Mouse (Mus musculus) lung, adult 18-20 months (tissue): ENCODE results near the gene Mprip.
"Not testable (repeated sequence)": the region's sequence is repeated elsewhere in the genome, so short reads cannot be mapped to it uniquely, and the experiment has no call there.

Source experiments
- DNase-seq, 2 experiments: peaks; one replicate each; pipeline ENCODE4 v3.0.0; 2022; ENCODE audit warnings: mixed read lengths in 2 of 2

Mprip gene

DNA sequence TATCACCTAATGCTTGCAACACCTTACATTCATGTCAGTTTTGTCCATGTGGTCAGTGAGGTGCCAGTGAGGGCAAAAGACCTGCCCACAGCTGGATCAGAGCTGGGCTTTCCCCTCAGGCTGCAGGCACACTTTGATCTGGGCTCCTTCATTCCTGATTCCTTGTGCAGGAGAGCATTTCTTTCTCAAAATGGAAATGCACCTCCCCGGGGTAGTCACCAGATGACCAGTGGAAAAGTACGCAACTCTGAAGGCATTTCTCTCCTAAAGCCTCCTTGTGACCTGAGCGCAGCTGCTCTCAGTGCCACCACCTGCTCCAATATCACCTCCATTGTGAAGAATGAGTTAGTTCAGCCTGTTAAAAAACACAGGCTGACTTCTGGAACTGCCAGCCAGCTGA lies at the start of gene Mprip:
Gene Mprip, plus strand, starts transcription at position 301 of the 400 bp plus-strand sequence.
- no peak for DNase-seq

DNA sequence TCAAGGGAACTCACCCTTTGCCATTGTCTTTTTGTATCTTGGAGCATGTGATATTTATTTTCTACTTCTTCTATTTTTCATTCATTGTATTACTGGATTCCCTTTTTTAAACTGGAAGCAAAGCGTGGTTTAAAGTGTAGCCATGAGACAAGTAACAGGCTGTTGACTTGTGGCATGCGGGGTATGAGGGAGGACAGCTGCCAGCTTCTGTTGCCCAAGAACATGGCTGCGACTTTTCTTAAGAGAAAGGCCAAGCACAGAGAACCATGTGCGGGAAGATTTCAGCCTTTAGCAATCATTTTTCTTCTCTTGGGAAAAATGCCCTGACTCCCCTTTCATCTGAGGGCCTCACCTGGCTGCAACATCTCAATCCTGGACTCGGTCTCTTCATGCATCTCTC lies 49.5 kb upstream of the Mprip start:
- peak in 1 of 2 experiments; percentile 24 for DNase-seq

DNA sequence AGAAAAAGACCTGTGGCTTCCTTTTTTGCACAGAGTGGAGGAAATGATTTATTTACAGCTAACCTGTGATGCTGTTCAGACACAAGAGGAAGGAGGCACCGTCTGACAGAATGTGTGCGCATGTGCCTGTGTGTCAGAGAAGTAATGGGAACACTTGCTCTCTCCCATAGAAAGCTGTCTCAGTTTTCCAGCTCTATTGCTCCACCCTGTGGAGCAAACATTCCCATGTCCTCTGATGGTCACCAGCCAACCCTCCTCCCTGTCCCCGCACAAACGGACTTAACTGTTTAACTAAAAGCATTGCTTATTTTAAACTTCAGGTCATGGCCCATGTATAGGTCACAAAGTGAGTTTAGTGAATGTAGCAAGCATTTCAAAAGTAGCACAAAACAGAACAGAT lies 47.0 kb upstream of the Mprip start:
- peak; percentile 44 to 56 for DNase-seq

DNA sequence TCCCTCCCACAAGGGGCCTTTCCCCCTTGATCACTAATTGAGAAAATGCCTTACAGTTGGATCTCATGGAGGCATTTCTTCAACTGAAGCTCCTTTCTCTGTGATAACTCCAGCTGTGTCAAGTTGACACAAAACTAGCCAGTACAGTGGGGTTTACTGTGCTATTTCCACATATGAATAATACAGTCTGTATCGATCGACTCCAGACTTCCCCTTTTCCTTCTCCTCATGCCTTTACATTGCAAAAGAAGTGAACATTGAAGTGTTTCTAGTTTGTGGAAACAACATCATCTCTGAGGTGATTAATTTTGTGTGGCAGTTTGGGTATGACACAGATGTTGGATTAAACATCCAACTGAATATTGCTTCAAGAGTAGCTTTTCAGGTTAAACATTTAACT lies 44.1 kb upstream of the Mprip start:
- not testable (repeated sequence) for DNase-seq

DNA sequence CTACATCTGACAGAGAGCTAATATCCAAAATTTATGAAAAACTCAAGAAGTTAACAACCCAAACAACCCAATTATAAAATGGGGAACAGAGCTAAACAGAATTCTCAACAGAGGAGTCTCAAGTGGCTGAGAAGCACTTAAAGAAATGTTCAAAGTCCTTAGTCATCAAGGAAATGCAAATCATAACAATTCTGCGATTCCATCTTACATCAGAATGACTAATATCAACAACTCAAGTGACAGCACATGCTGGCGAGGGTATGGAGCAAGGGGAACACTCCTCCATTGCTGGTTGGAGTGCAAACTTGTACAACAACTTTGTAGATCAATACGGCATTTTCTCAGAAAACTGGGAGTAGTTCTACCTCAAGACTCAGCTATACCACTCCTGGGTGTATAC lies 38.9 kb upstream of the Mprip start:
- DNase-seq = peak in 1 of 2 experiments; percentile 40

DNA sequence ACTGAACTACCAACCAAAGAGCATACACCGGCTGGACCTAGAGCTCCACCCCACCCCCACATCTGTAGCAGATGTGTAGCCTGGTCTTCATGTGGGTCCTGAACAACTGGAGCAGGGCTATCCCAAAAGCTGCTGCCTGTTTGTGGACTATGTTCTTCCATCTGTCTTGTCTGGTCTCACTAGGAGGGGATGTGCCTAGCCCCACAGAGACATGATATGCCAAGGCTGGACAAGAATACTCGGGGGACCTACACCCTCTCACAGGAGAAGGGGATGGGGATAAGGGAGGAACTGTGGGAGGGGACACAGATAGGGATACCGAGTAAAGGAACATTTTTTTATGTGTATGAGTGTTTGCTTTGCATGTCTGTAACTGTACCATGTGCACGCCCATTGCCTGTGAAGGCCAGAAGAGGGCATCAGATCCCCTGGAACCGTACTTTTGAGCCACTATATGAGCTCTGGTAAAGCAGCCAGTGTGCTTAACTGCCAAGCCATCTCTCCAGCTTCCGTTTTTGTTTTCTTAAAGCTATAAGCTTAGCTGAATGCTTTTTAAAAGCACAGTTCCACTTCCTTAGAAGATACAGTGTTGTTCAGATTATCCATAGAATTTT lies 37.0 kb upstream of the Mprip start:
- peak; percentile 69 to 70 for DNase-seq

DNA sequence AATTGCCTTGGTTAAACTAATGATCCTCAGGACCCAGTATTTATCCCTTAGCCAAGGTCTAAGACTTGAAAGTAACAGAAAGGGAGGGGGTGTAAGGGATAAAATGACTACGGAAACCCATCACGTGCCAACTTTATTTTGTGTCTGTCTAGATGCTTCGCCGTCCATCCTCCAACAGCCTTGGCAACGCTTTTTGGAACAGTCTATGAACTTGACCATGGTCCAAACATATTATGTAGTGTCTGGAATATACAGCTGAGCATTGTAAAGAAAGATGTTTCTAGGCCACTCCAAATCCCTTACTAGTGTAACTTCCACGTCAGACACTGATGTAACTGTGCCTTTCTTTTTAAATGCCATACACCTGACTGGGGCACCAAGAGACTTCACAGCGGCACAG lies 34.9 kb upstream of the Mprip start:
- DNase-seq = no peak

DNA sequence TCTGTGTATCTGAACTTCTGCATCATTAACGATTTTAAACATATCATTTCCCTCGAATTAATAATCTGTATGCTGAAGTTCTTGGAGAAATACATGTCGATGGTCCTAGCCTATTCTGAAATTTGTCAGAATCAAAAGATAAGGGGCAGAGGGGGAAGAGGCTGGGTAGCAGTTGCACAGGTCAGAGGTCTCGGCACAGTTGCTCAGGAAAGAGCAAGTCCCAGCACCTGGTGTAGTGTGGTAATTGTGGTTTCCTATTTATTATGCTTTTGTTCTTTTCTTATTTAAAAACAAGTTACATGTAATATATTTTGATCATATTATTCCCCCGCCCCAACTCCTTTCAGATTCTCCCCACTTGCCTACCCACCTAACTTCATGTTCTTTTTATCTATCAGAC lies 32.9 kb upstream of the Mprip start:
- DNase-seq = no peak

DNA sequence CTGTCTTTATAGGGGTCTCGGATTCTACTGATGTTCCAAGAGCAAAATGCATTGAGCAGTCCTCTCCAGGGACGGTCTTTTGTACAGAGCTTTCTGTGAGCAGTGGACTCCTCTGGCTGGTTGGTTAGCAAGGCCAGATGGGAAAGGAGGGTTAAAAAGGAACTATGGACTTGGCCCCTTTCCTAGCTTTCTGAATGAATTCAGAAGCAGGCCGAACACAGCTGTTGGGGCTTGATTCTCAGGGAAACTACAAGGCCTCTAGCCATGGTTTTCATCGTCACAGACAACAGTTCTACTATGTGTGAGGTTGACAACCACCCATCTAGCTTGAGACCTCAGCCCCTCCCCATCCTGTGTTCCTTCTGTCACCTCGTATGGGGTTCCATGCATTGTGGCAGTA lies 31.2 kb upstream of the Mprip start:
- DNase-seq = no peak

DNA sequence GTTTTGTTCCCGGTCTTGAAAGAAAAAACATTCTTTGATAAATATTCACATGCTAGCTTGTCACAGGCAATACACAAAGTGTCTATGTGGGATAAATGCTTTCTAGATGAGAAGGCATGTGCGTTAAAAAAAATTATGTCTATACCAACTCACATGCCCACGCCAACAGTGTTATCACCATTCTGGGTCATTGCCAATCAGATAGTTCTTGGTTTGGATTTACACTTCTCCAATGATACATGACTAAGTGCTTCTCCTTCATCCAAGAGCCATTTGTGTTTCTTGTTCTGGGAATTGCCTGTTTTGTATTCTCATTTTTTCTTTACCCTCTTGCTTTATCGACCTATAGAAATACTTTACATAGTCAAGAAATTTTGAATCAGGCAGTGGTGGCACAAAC lies 29.1 kb upstream of the Mprip start:
- no peak for DNase-seq

DNA sequence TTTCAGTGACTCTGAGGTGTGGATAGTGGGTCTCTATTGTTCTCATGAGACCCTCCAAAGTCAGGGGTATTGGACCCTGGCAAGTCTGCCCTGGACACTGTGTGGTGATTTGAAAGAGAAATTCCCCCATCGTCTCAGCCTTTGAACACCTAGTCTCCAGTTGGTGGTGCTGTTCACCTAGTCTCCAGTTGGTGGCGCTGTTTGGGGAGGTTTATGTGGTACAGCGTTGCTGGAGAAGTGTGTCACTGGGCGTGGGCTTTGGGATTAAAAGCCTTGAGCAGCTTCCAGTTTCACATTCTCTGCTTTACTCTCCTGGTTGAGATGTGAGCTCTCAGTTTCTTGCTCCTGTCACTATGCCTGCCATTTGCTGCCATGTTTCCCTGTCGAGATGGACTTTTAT lies 28.1 kb upstream of the Mprip start:
- peak; percentile 69 to 76 for DNase-seq

DNA sequence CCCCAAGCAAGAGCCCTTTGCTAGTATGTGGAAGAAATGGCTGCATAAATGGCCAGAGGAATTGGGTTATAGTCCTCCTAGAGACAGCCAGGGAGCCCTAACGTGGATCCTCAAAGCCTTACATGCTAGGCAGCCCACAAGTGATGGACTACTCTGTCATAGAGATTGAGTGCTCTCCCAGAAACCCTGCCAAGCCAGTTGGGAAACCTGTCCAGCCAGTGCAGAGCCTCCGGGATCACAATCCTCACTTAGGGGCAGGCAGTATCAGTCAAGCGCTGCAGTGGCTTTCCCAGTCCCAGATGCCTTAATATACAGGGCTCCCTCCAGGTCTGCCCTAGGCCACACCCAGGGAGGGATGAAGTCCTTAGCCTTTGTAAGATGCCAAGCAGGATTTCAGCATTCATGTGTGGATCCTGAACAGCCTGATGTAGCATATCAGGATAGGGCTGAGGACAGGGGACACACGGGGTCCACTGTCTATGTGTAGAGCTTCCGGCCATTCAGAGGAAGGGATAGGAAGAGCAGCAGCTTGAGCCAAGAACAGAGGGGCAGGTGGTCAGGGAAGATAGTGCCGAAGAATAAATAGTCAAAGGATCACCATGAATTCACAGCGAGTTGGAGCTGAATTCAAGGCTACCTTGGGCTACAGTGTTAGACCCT lies 27.0 kb upstream of the Mprip start:
- DNase-seq = peak; percentile 59 to 71

DNA sequence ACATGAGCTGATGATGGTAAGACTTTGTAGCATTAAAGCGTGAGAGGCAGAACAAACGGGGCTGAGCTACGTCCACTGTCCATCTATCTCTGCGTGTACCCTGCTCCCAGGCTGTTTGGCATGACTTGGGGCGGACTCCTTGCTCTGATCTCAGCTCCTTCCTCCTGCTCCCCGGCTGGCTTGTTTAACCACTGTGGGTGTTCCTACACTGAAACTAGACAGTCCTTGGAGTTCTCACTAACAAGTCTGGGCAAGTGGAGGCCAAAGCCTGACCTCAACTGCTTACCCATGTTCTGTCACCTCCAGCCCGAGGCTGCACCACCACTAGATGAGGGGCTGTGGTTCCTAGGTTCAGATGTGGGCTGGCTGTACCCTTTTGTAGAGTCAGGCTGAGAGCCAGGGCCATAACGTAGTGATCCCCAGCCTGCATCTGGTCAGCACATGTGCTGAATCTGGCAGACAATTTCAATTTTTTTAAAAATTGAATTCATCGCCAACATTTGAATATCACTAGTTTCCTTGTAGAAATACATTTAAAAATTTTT lies 25.8 kb upstream of the Mprip start:
- peak in 1 of 2 experiments; percentile 51 for DNase-seq

DNA sequence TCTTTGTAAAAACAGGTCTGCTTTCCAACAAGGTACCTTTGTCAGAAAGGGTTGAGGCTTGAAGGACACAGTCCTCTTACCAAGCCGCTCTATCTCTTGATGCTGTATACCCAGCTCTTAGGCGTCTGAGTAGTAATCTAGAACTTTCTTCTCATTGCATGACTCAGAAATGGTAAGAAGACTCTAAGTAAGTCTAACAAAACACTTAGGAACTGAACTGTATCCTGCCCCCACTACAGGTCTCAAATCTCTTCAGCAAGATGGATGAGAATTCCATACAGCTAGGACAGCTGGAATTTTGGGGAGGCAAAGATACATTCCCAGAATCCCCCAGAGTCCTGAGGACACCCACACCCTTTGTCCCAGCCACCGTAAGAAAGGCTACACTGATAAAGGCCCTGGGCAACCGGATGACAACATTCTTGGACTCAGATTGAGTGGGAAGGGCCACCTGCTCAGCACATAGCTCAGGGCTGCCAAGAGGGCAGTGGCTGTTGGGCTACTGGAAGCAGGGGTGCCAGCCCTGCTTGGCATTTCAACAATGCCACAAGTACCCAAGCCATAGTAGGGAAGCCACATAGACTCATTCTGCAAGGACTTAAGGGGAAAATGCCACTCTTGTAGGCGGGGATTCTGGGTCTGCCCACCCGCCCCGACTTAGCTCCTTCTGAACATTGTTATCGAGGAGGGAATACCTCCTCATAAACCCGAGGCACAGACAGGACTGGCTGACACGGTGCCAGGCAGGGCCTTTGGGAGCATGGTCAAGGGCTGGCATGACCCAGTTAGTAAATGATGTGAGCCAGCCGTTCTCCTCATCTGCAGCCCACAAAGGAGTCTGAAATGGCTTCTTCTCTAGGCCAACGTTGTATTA lies 25.0 kb upstream of the Mprip start:
- peak; percentile 85 for DNase-seq

DNA sequence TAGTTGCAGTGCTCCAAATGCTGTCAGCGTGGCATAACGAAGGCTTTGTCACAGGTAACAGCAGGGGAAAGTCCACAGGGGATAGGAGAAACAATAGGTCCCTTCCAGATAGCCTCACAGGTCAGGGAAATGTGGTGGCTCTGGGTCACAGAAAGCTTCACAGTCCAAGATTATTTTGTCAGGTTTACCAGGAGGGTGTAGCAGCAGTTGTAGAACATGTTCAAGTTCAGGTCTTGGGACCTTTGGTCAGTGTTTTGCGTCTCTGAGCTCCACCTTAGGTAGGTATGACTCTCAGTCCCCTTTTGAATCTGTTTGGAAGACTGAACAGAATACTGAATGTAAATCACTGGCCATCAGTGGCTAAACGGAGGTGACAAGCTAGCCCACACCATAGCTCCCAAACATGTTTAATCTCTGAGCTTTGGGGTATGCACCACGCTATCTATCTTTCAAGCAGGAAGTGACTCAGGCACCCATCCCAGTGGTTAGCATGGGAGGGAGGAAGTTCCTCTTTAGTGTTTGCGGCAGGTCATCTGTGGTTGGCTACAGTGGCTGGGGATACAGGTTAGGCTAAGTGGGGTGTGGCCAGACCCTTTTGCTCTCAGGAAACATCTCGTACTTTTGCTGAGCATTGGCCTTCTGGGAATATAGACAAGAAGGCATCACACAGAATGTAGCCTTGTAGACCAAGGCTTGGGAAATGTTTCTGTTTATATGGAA lies 24.2 kb upstream of the Mprip start:
- DNase-seq = peak in 1 of 2 experiments; percentile 55

DNA sequence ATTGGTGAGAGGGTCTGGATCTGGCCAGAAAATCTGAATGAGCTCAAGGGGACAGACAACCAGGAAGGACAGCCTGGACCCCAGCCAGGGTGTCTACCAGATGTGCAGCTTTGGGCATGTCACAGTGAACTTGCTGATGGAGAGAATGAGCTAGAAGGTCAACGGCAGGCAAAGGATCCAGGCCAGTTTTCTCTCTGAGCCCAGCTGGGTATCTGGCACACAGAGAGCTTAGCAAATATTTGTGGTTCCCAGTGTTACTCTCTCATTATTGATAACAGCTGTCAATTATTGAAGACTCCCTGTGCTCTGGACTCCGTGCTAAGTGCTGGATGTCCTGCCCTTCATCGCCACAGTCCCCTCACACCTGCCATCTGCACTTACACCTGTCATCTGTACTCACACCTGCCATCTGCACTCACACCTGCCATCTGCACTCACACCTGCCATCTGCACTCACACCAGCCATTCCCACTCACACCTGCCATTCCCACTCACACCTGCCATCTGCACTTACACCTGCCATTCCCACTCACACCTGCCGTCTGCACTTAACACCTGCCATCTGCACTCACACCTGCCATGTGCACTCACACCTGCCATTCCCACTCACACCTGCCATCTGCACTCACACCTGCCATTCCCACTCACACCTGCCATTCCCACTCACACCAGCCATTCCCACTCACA lies 21.0 kb upstream of the Mprip start:
- DNase-seq = peak in 1 of 2 experiments; percentile 48

DNA sequence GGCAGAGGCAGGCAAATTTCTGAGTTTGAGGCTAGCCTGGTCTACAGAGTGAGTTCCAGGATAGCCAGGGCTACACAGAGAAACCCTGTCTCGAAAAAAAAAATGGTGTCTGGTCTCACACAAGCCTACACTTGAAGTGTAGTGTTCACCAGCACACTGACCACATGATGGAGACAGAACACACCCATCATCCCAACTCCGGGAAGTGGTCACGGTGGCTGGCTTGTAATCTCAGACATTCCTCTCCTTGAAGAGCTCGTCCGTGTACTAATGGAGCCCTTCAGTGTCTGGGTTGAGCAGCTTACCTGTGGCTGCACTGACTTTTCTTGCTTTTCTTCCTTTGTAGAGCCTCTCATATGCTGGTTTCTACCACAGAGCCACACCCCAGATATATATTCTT lies 19.9 kb upstream of the Mprip start:
- no peak for DNase-seq

DNA sequence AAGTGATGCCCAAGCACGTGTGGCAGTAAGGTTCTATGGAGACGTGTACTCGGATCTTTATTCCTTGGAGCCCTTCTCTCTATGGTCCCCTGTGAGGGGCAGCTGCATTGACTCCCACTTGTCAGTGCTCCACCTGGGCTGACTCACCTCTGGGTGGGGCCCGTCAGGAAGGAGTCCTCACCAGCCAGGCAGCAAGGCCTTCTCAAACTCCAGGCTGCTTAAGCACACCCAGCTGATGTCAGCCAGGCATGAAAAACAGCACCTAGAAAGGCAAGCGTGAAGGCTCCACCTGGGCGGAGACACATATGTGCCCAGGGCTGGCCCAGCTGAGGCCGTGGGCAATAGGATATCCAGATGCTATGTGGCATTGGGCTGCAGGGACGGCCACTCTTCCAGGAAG lies 18.7 kb upstream of the Mprip start:
- peak in 1 of 2 experiments; percentile 55 for DNase-seq

DNA sequence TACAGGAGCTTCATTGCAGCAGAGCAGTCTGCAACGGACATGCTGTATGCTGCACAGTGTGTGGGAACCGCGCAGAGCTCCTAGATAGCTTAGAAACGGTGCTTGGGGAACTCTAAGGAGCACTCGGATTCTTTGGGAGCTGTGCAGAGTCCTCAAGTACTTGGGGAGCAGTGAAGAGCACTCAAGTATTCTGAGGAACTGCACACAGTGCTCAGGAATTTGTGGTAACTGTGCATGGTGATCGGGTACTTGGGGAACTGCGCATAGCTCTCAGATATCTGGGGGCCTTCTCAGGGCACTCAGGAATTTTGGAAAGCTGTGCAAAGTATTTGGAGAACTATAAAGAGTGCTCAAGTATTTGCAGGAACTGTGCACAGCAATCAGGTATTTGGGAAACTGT lies 16.1 kb upstream of the Mprip start:
- peak; percentile 69 to 70 for DNase-seq

DNA sequence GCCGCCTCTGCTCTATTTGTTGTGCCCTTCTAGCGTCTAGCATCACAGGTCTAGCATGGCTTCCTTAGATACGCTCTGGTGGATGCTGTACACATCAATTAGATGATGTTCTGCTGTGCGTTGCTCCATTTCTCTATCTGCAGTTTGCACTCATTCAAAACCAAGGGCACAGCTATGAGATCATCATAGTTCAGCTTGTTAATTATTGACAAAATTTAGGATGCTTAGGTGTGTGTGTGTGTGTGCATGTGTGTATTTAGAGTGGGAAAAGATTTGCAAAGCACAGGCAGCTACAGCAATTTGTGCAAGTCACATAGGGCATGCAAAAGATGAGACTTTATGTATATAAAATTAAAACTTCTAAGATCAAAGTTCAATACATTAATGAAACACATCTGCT lies 12.0 kb upstream of the Mprip start:
- no peak for DNase-seq

DNA sequence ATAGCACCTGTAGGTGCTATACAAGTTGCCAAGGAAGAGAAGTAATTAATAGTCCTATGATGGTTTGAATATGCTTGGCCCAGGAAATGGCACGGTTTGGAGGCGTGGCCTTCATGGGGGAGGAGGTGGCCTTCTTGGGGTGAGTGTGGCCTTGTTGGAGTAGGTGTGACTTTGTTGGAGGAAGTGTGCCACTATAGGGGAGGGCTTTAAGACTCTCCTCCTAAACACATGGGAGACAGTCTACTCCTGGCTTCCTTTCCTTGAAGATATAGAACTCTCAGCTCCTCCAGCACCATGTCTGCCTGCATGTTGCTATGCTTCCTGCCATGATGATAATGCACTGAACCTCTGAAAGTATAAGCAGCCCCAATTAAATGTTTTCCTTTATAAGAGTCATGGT lies 8.1 kb upstream of the Mprip start:
- no peak for DNase-seq

DNA sequence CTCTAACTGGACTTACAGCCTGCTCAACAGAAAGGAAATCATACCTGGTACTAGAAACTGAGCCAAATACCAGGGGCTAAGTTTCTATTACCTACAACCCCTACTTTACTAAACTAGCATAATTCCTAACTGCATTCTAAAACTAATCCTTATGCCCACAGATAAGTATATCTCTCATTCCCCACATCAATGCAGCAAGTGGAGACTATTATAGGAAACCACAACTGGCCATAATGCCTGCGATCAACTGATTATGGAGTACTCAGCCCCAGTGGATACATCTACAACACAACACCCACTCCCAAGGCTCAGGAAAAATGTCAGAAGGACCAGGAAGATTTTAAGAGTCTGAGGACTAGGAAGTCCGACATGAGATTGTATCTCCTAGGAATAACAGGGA lies 7.6 kb upstream of the Mprip start:
- DNase-seq = no peak
